ENCODE assay signal across 25 mouse cellular contexts in genomic region chr11:70890643-70891042, GRCm38 (mm10).
"Had no signal": no experiment of that assay in that cellular context is flagged by ENCODE, and none has a peak within 500 bp of the region (broad histone marks: within the 10 kb centered on the region; RNA-seq: fewer than 3 reads in every experiment).

No protein-coding gene starts in this region.

- H3K4me3 ChIP-seq: gastrocnemius, adult 2 months; heart, adult 2 months; heart, embryonic 13.5 days; heart, embryonic 15.5 days; hindbrain, embryonic 10.5 days; hindbrain, embryonic 12.5 days; intestine, embryonic 15.5 days; left cerebral cortex, adult 2 months; limb, embryonic 10.5 days; limb, embryonic 12.5 days; liver, embryonic 13.5 days had no signal

- H3K4me1 ChIP-seq: heart, embryonic 13.5 days; heart, embryonic 15.5 days; hindbrain, embryonic 10.5 days; hindbrain, embryonic 12.5 days; intestine, embryonic 15.5 days; limb, embryonic 10.5 days; limb, embryonic 12.5 days; liver, embryonic 13.5 days had no signal

- ATAC-seq: hindbrain, embryonic 16.5 days; inflammation-experienced regulatory T-cells, adult 6 months; intestine, embryonic 15.5 days; intestine, postnatal 0 days had no signal

- H3K4me2 ChIP-seq: heart, embryonic 11.5 days; heart, embryonic 13.5 days; heart, embryonic 15.5 days; hindbrain, embryonic 12.5 days; hindbrain, embryonic 14.5 days; intestine, embryonic 15.5 days; limb, embryonic 12.5 days; liver, embryonic 11.5 days; liver, embryonic 13.5 days had no signal

- H3K27ac ChIP-seq: gastrocnemius, adult 2 months; heart, adult 2 months; heart, embryonic 13.5 days; heart, embryonic 15.5 days; hindbrain, embryonic 10.5 days; hindbrain, embryonic 12.5 days; hindbrain, embryonic 14.5 days; intestine, embryonic 15.5 days; left cerebral cortex, adult 2 months; limb, embryonic 10.5 days; limb, embryonic 12.5 days; liver, embryonic 13.5 days had no signal

- DNase-seq: gastrocnemius, adult 2 months; gastrocnemius, postnatal 10 days; gastrocnemius, postnatal 25 days; heart, adult 2 months; heart, postnatal 4 days; kidney, adult 18-20 months; kidney, adult 8-10 months; kidney, postnatal 10 days; kidney, postnatal 25 days; liver; liver, embryonic 13.5 days had no signal

- H3K27me3 ChIP-seq: heart, embryonic 13.5 days; heart, embryonic 15.5 days; hindbrain, embryonic 12.5 days; intestine, embryonic 15.5 days; limb, embryonic 12.5 days; liver, embryonic 13.5 days had no signal
